Mouse (Mus musculus) layer of hippocampus, adult 18-20 months (tissue): ENCODE results near the gene Nlrp4c. TPM values are rescaled to one million over a fixed set of nuclear protein-coding genes. Genes with fewer than 3 reads are reported as not detected.

ENCODE experiments used
- total RNA-seq, 2 experiments: library from RNA; stranded (reverse); gene quantifications; 2 replicates each; pipeline ENCODE4 v1.2.3; 2021

Gene Nlrp4c
- total RNA-seq, 2 experiments from 2014 or later = not detected

Other genes with a start within 250 kb of the Nlrp4c start
- not detected for gene Vmn1r63, start 239.7 kb upstream of the Nlrp4c start, total RNA-seq
- gene Vmn1r64, start 160.6 kb upstream of the Nlrp4c start, total RNA-seq = not detected
- not detected for gene Vmn1r65, start 34.2 kb upstream of the Nlrp4c start, total RNA-seq
- 10 to 100 TPM; 27.5 to 28.5 TPM for gene Zfp787, start 110.8 kb downstream of the Nlrp4c start, total RNA-seq
- gene Zfp444, start 127.1 kb downstream of the Nlrp4c start, total RNA-seq = 10 to 100 TPM; 45.8 to 61.9 TPM
- not detected for gene Galp, start 151.9 kb downstream of the Nlrp4c start, total RNA-seq
- not detected for gene Zscan5b, start 177.1 kb downstream of the Nlrp4c start, total RNA-seq
- gene Epp13, start 207.5 kb downstream of the Nlrp4c start, total RNA-seq = not detected
- gene Zfp667, start 241.4 kb downstream of the Nlrp4c start, total RNA-seq = 10 to 100 TPM; 17.0 to 19.5 TPM